Mouse (Mus musculus): ENCODE measurements around the gene Adamts12. TPM values are rescaled to one million over a fixed set of nuclear protein-coding genes. Genes with fewer than 3 reads are reported as not detected.

Gene Adamts12
- polyA plus RNA-seq, 1 experiment from 2014 or later, result 5.5 TPM

DNA sequence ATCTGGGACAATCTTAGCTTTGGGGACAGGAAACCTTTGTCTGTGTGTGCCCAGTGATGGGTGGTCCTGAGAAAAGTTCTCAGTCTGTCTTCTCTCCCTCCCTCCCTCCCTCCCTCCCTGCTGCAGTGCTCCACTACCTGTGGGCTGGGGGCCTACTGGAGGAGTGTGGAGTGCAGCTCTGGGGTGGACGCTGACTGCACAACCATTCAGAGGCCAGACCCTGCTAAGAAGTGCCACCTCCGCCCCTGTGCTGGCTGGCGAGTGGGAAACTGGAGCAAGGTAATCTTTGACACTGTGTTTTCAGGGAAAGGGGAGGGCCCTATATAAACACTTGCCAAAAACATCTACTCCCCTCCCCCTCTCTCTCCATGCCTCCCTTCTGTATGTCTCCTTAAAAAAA is 252.5 kb downstream of the Adamts12 start:
- Histone ChIP-seq H3K9me3 (ENCODE audit: control insufficient read depth, low read depth, low read length) (no peaks in the 10 kb centered on the region), H3K4me2 (replicated peaks; ENCODE audit: low read depth, low read length) (no peak overlapping the region), H3K4me3 (ENCODE audit: low read depth, low read length) (no peak overlapping the region), H3K27ac (ENCODE audit: low read length) (no peak overlapping the region), H3K9ac (replicated peaks; ENCODE audit: low read depth, low read length) (no peak overlapping the region), H3K27me3 (ENCODE audit: control insufficient read depth, insufficient read depth, low read length) (no peaks in the 10 kb centered on the region), H3K36me3 (ENCODE audit: control insufficient read depth, insufficient read depth, low read length) (no peaks in the 10 kb centered on the region), H3K4me1 (ENCODE audit: control insufficient read depth, insufficient read depth, low read length) (no peaks in the 10 kb centered on the region)
- 0 out of 2 replicates have a peak, but pooled peaks have one; percentile 33 for ATAC-seq (ENCODE audit: insufficient number of reproducible peaks, insufficient read depth, low FRiP score, low read depth)
- WGBS, result 30% methylated on average over 3 of the region's 3 CpGs

DNA sequence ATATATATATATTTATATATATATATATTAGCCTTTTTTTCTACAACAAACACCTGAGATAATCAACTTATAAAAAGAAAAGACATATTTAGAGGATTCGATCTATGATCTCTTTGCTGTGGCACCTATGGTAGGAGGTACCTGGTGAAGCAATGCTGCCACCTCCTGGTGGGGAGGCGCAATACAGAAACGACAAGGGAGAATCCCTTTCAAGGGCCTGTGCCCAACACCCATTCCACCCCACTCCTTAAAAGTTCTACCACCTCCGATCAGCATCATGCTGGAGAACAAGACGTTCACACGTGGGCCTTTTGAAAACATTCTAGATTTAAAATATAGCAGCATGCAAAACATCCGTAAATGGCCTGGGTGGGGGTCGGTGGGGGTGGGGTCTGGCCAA is 255.9 kb downstream of the Adamts12 start:
- Histone ChIP-seq H3K4me2 (replicated peaks; ENCODE audit: low read depth, low read length) (no peak overlapping the region), H3K4me3 (ENCODE audit: low read depth, low read length) (no peak overlapping the region), H3K27ac (ENCODE audit: low read length) (no peak overlapping the region), H3K4me1 (ENCODE audit: control insufficient read depth, insufficient read depth, low read length) (no peaks in the 10 kb centered on the region), H3K9me3 (ENCODE audit: control insufficient read depth, low read depth, low read length) (no peaks in the 10 kb centered on the region), H3K27me3 (ENCODE audit: control insufficient read depth, insufficient read depth, low read length) (no peaks in the 10 kb centered on the region), H3K9ac (replicated peaks; ENCODE audit: low read depth, low read length) (no peak overlapping the region), H3K36me3 (ENCODE audit: control insufficient read depth, insufficient read depth, low read length) (no peaks in the 10 kb centered on the region)
- ATAC-seq (ENCODE audit: insufficient number of reproducible peaks, insufficient read depth, low FRiP score, low read depth), result no peak
- 32% methylated on average over 8 of the region's 8 CpGs for WGBS

DNA sequence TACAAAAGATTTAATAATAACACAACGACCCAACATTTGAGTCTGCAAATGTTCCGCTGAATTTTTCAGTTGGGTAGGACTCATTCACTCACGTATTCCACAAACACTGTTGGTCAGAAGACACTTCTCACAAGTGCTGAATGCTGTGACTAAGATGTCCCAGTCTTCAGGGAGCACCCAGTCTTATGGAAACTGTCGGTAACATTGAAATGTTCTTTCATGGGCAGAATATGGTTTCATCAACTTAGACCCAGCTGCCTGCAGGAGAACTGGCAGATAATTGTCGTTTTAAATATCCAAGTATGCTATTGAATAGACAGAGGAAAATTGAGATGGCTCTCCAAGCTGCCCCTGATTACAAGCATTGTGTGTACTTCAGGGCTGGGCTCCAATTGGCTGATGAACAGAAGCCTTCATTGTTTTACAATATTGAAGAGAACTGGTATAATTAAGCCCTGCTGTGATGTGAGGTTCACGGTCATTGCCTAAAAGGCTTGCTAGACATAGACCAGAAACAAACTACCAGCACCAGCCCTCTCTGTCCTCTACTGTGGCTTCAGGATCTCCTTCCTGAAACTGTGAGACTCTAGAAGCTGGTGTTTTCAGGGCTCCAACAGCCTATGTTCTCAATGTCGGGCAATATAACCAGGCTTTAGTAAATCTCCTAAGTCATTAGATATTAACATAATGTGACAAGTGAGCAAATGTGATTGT is 275.0 kb downstream of the Adamts12 start:
- Histone ChIP-seq H3K27ac (ENCODE audit: low read length) (no peak overlapping the region), H3K4me1 (ENCODE audit: control insufficient read depth, insufficient read depth, low read length) (no peaks in the 10 kb centered on the region), H3K36me3 (ENCODE audit: control insufficient read depth, insufficient read depth, low read length) (no peaks in the 10 kb centered on the region), H3K9ac (replicated peaks; ENCODE audit: low read depth, low read length) (no peak overlapping the region), H3K4me2 (replicated peaks; ENCODE audit: low read depth, low read length) (no peak overlapping the region), H3K4me3 (ENCODE audit: low read depth, low read length) (no peak overlapping the region), H3K27me3 (ENCODE audit: control insufficient read depth, insufficient read depth, low read length) (no peaks in the 10 kb centered on the region), H3K9me3 (ENCODE audit: control insufficient read depth, low read depth, low read length) (no peaks in the 10 kb centered on the region)
- 73% methylated on average over 7 of the region's 7 CpGs for WGBS
- ATAC-seq (ENCODE audit: insufficient number of reproducible peaks, insufficient read depth, low FRiP score, low read depth), result no peak

DNA sequence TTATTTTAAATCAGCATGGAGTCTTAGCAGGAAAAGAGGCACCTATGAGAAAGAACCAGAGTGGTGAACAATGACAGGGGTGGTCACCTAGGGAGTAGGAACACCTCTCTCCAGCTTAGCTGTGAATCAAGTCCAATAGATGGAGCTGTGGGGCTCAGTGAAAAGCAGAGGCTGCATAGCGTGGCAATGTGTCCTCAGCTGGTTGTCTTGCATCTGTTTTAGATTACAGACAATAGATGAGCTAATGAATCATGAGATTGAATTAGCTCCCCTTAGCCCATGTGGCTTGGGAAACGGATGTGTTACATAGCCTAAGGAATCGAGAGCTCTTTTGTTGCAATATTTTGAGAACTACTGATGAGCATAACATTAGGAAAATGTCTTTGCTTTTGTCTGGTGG is 291.3 kb downstream of the Adamts12 start:
- no peak overlapping the region for H3K4me3 ChIP-seq (ENCODE audit: low read depth, low read length)
- no peaks in the 10 kb centered on the region for H3K9me3 ChIP-seq (ENCODE audit: control insufficient read depth, low read depth, low read length)
- H3K36me3 ChIP-seq (ENCODE audit: control insufficient read depth, insufficient read depth, low read length), result no peaks in the 10 kb centered on the region
- 70% methylated on average over 3 of the region's 3 CpGs for WGBS
- H3K27ac ChIP-seq (ENCODE audit: low read length), result no peak overlapping the region
- no peaks in the 10 kb centered on the region for H3K27me3 ChIP-seq (ENCODE audit: control insufficient read depth, insufficient read depth, low read length)
- H3K4me1 ChIP-seq (ENCODE audit: control insufficient read depth, insufficient read depth, low read length), result no peaks in the 10 kb centered on the region
- no peak overlapping the region for H3K4me2 ChIP-seq (replicated peaks; ENCODE audit: low read depth, low read length)
- no peak overlapping the region for H3K9ac ChIP-seq (replicated peaks; ENCODE audit: low read depth, low read length)
- no peak for ATAC-seq (ENCODE audit: insufficient number of reproducible peaks, insufficient read depth, low FRiP score, low read depth)

DNA sequence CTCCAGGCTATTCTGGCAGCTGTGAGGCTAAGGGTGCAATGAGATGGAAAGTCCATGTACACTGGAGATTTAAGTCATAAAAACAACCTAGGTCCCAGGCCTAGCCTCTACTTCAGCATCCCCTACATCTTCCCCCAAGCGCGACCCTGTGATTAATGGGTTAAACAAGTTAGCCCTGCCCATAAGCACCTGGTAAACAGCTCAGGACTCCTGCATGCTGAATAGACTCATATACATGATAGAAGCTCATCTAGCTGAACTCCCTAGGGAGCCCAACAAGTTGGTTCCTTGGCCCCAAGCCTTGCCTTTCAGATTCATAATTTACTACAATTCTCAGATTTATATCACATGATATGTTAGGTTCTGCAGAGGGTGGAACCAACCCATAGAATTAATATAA is 292.9 kb downstream of the Adamts12 start:
- no peak for ATAC-seq (ENCODE audit: insufficient number of reproducible peaks, insufficient read depth, low FRiP score, low read depth)
- Histone ChIP-seq H3K4me1 (ENCODE audit: control insufficient read depth, insufficient read depth, low read length) (no peaks in the 10 kb centered on the region), H3K27ac (ENCODE audit: low read length) (no peak overlapping the region), H3K4me2 (replicated peaks; ENCODE audit: low read depth, low read length) (no peak overlapping the region), H3K27me3 (ENCODE audit: control insufficient read depth, insufficient read depth, low read length) (no peaks in the 10 kb centered on the region), H3K4me3 (ENCODE audit: low read depth, low read length) (no peak overlapping the region), H3K36me3 (ENCODE audit: control insufficient read depth, insufficient read depth, low read length) (no peaks in the 10 kb centered on the region), H3K9me3 (ENCODE audit: control insufficient read depth, low read depth, low read length) (no peaks in the 10 kb centered on the region), H3K9ac (replicated peaks; ENCODE audit: low read depth, low read length) (no peak overlapping the region)
- 89% methylated on average over 2 of the region's 2 CpGs for WGBS

DNA sequence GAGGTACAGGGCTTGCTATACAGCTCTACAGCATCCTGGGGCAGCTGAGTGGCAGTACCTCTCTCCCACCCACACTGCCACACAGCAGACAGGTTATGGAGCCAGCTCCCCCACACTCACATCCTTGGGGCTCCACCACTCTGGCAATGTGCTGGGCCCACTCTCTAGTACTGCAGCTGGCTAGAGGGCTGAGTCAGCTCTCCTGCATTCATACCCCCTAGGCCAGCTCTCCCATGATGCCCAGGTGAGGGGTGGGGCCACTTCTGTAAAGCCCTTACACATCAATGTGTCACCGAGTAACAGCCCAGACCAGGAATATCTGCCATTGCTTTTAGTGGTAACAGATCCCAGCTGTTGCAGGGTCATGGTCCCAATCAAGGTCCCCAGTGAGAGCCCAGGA is 296.3 kb downstream of the Adamts12 start:
- Histone ChIP-seq H3K9me3 (ENCODE audit: control insufficient read depth, low read depth, low read length) (no peaks in the 10 kb centered on the region), H3K27ac (ENCODE audit: low read length) (no peak overlapping the region), H3K9ac (replicated peaks; ENCODE audit: low read depth, low read length) (no peak overlapping the region), H3K4me2 (replicated peaks; ENCODE audit: low read depth, low read length) (no peak overlapping the region), H3K4me3 (ENCODE audit: low read depth, low read length) (no peak overlapping the region), H3K27me3 (ENCODE audit: control insufficient read depth, insufficient read depth, low read length) (no peaks in the 10 kb centered on the region), H3K36me3 (ENCODE audit: control insufficient read depth, insufficient read depth, low read length) (no peaks in the 10 kb centered on the region), H3K4me1 (ENCODE audit: control insufficient read depth, insufficient read depth, low read length) (no peaks in the 10 kb centered on the region)
- no peak for ATAC-seq (ENCODE audit: insufficient number of reproducible peaks, insufficient read depth, low FRiP score, low read depth)
- WGBS, result 80% methylated on average over 1 of the region's 1 CpGs

DNA sequence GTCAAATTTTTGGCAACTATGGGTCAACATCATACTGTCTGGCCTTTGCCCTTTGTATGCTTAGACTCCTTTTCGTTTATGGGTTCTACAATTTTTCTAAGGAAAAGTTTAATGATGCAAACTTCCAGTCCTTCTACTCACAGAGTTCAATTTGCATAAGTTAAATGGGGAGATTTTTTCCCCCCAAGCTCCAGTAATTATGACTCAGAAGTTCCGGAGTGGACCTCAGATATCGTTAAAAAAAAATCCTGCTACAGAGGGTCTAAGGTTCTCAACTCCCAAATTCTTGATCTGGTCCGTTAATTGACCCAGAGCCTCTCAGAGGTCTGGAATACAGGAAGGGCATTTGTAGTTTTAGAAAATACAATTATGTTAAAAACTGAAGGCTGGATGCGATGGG is 297.2 kb downstream of the Adamts12 start:
- no peaks in the 10 kb centered on the region for H3K4me1 ChIP-seq (ENCODE audit: control insufficient read depth, insufficient read depth, low read length)
- H3K4me3 ChIP-seq (ENCODE audit: low read depth, low read length), result no peak overlapping the region
- no peak overlapping the region for H3K4me2 ChIP-seq (replicated peaks; ENCODE audit: low read depth, low read length)
- no peak for ATAC-seq (ENCODE audit: insufficient number of reproducible peaks, insufficient read depth, low FRiP score, low read depth)
- H3K27ac ChIP-seq (ENCODE audit: low read length), result no peak overlapping the region
- H3K9me3 ChIP-seq (ENCODE audit: control insufficient read depth, low read depth, low read length), result no peaks in the 10 kb centered on the region
- no peak overlapping the region for H3K9ac ChIP-seq (replicated peaks; ENCODE audit: low read depth, low read length)
- H3K36me3 ChIP-seq (ENCODE audit: control insufficient read depth, insufficient read depth, low read length), result no peaks in the 10 kb centered on the region
- WGBS, result 85% methylated on average over 5 of the region's 5 CpGs
- H3K27me3 ChIP-seq (ENCODE audit: control insufficient read depth, insufficient read depth, low read length), result no peaks in the 10 kb centered on the region

DNA sequence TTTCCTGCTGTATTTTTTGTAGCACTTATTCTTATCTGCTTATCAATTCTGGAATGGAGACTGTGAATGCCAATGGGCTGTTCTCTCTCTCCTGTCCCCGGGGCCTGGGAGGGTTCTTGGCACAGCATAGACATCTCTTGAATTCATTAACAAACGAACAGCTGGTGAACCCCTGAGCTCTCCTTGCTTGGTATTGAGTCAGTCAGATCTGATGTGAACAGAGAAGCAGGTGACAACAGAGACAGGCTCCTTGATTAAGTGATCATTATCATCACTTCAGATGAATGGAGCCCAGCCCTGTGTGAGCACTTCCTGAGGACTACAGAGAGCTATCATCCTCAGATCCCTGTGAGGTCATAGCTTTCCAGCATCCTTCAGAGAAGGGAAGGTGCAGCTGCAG is 299.5 kb downstream of the Adamts12 start:
- Histone ChIP-seq H3K4me3 (ENCODE audit: low read depth, low read length) (no peak overlapping the region), H3K27ac (ENCODE audit: low read length) (no peak overlapping the region), H3K4me1 (ENCODE audit: control insufficient read depth, insufficient read depth, low read length) (no peaks in the 10 kb centered on the region), H3K9me3 (ENCODE audit: control insufficient read depth, low read depth, low read length) (no peaks in the 10 kb centered on the region), H3K4me2 (replicated peaks; ENCODE audit: low read depth, low read length) (no peak overlapping the region), H3K9ac (replicated peaks; ENCODE audit: low read depth, low read length) (no peak overlapping the region), H3K36me3 (ENCODE audit: control insufficient read depth, insufficient read depth, low read length) (no peaks in the 10 kb centered on the region), H3K27me3 (ENCODE audit: control insufficient read depth, insufficient read depth, low read length) (no peaks in the 10 kb centered on the region)
- ATAC-seq (ENCODE audit: insufficient number of reproducible peaks, insufficient read depth, low FRiP score, low read depth), result no peak
- 29% methylated on average over 2 of the region's 2 CpGs for WGBS

DNA sequence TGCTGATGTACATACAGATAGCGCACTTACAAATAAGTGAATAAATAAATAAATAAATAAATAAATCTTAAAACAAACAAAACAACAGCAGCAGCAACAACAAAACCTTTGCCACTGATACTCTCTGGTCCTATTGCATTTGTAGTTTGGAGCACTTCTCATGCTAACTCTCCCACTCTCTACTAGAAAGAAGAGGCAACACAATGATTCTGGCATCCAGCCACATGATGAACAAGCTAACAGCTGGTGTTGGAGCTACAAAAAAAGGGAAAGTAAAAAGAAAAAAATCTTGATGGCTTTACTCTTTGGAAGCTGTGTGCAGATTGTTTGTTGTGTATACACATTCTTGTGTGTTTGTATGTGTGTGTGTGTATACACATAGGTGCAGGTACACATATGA is 300.2 kb downstream of the Adamts12 start:
- no peaks in the 10 kb centered on the region for H3K4me1 ChIP-seq (ENCODE audit: control insufficient read depth, insufficient read depth, low read length)
- no peak overlapping the region for H3K4me2 ChIP-seq (replicated peaks; ENCODE audit: low read depth, low read length)
- no peak overlapping the region for H3K27ac ChIP-seq (ENCODE audit: low read length)
- H3K9ac ChIP-seq (replicated peaks; ENCODE audit: low read depth, low read length), result no peak overlapping the region
- no peaks in the 10 kb centered on the region for H3K36me3 ChIP-seq (ENCODE audit: control insufficient read depth, insufficient read depth, low read length)
- H3K9me3 ChIP-seq (ENCODE audit: control insufficient read depth, low read depth, low read length), result no peaks in the 10 kb centered on the region
- WGBS, result 97% methylated on average over 1 of the region's 1 CpGs
- H3K27me3 ChIP-seq (ENCODE audit: control insufficient read depth, insufficient read depth, low read length), result no peaks in the 10 kb centered on the region
- H3K4me3 ChIP-seq (ENCODE audit: low read depth, low read length), result no peak overlapping the region
- no peak for ATAC-seq (ENCODE audit: insufficient number of reproducible peaks, insufficient read depth, low FRiP score, low read depth)
